Mouse (Mus musculus): ENCODE measurements around the gene Tssk6. TPM values are rescaled to one million over a fixed set of nuclear protein-coding genes. Genes with fewer than 3 reads are reported as not detected.
"Not testable (repeated sequence)": the region's sequence is repeated elsewhere in the genome, so short reads cannot be mapped to it uniquely, and the experiment has no call there.

The Tssk6 gene
- polyA plus RNA-seq, 1 experiment from 2014 or later = 4.8 TPM

GRCm38 (mm10) chr8:69934582-69934981, 32.6 kb downstream of the Tssk6 start:
- WGBS = 90% methylated on average over 5 of the region's 5 CpGs
- peaks cover 76% of the 10 kb centered on the region for H3K36me3 ChIP-seq (replicated peaks)

GRCm38 (mm10) chr8:69935431-69935830, 33.4 kb downstream of the Tssk6 start:
- Histone ChIP-seq H3K4me3 (no peak overlapping the region), H3K36me3 (replicated peaks) (peaks cover 80% of the 10 kb centered on the region), H3K27ac (replicated peaks) (0 out of 2 replicates have a peak overlapping the region, but pooled peaks have one; percentile 14), H3K4me1 (peaks cover 45% of the 10 kb centered on the region), H3K9me3 (no peaks in the 10 kb centered on the region), H3K27me3 (replicated peaks; ENCODE audit: low read depth, poor library complexity, severe bottlenecking) (no peaks in the 10 kb centered on the region)
- no peak for DNase-seq (ENCODE audit: low spot score)
- WGBS = 95% methylated on average over 3 of the region's 3 CpGs

More at GRCm38 (mm10) chr8:69934582-69934981, 32.6 kb downstream of the Tssk6 start:
- peaks cover 37% of the 10 kb centered on the region for H3K4me1 ChIP-seq
- DNase-seq (ENCODE audit: low spot score) = no peak
- no peak overlapping the region for H3K4me3 ChIP-seq
- H3K9me3 ChIP-seq = no peaks in the 10 kb centered on the region
- H3K27me3 ChIP-seq (replicated peaks; ENCODE audit: low read depth, poor library complexity, severe bottlenecking) = no peaks in the 10 kb centered on the region
- no peak overlapping the region for H3K27ac ChIP-seq (replicated peaks)

- 74% methylated on average over 7 of the region's 7 CpGs for WGBS
- Histone ChIP-seq H3K4me3 (no peak overlapping the region), H3K36me3 (replicated peaks) (peaks cover 75% of the 10 kb centered on the region), H3K4me1 (peaks cover 53% of the 10 kb centered on the region), H3K27me3 (replicated peaks; ENCODE audit: low read depth, poor library complexity, severe bottlenecking) (no peaks in the 10 kb centered on the region), H3K27ac (replicated peaks) (peak overlapping the region; percentile 45), H3K9me3 (no peaks in the 10 kb centered on the region)
- DNase-seq (ENCODE audit: low spot score) = peak; percentile 56
Observed at GRCm38 (mm10) chr8:69936050-69936794, 34.2 kb downstream of the Tssk6 start.

- H3K27me3 ChIP-seq (replicated peaks; ENCODE audit: low read depth, poor library complexity, severe bottlenecking) = no peaks in the 10 kb centered on the region
- H3K9me3 ChIP-seq = no peaks in the 10 kb centered on the region
- peaks cover 53% of the 10 kb centered on the region for H3K4me1 ChIP-seq
- peak overlapping the region; percentile 45; the same call in 1 of the 2 replicates for H3K27ac ChIP-seq (replicated peaks)
- DNase-seq (ENCODE audit: low spot score) = no peak
- 88% methylated on average over 3 of the region's 3 CpGs for WGBS
- H3K4me3 ChIP-seq = no peak overlapping the region
- H3K36me3 ChIP-seq (replicated peaks) = peaks cover 64% of the 10 kb centered on the region
Observed at GRCm38 (mm10) chr8:69937466-69937865, 35.5 kb downstream of the Tssk6 start.

- no peak overlapping the region for H3K4me3 ChIP-seq
- peak overlapping the region; percentile 30; the same call in 1 of the 2 replicates for H3K27ac ChIP-seq (replicated peaks)
- H3K4me1 ChIP-seq = peaks cover 54% of the 10 kb centered on the region
- 87% methylated on average over 6 of the region's 6 CpGs for WGBS
- H3K9me3 ChIP-seq = no peaks in the 10 kb centered on the region
- H3K36me3 ChIP-seq (replicated peaks) = peaks cover 60% of the 10 kb centered on the region
- no peaks in the 10 kb centered on the region for H3K27me3 ChIP-seq (replicated peaks; ENCODE audit: low read depth, poor library complexity, severe bottlenecking)
- no peak for DNase-seq (ENCODE audit: low spot score)
Observed at GRCm38 (mm10) chr8:69938245-69938982, 36.4 kb downstream of the Tssk6 start.

- 34% methylated on average over 3 of the region's 3 CpGs for WGBS
- DNase-seq (ENCODE audit: low spot score) = peak; percentile 78
- Histone ChIP-seq H3K4me1 (peaks cover 59% of the 10 kb centered on the region), H3K27ac (replicated peaks) (peak overlapping the region; percentile 59; the same call in 1 of the 2 replicates), H3K4me3 (peak overlapping the region; percentile 24; the same call in 1 of the 2 replicates), H3K27me3 (replicated peaks; ENCODE audit: low read depth, poor library complexity, severe bottlenecking) (no peaks in the 10 kb centered on the region), H3K36me3 (replicated peaks) (peaks cover 55% of the 10 kb centered on the region), H3K9me3 (no peaks in the 10 kb centered on the region)
Observed at GRCm38 (mm10) chr8:69939633-69940032, 37.6 kb downstream of the Tssk6 start.

GRCm38 (mm10) chr8:69940386-69940785, 38.4 kb downstream of the Tssk6 start:
- H3K4me1 ChIP-seq = peaks cover 59% of the 10 kb centered on the region
- DNase-seq (ENCODE audit: low spot score) = no peak
- 0 out of 2 replicates have a peak overlapping the region, but pooled peaks have one; percentile 59 for H3K27ac ChIP-seq (replicated peaks)
- 87% methylated on average over 2 of the region's 2 CpGs for WGBS
- peaks cover 48% of the 10 kb centered on the region for H3K36me3 ChIP-seq (replicated peaks)
- H3K4me3 ChIP-seq = no peak overlapping the region
- no peaks in the 10 kb centered on the region for H3K27me3 ChIP-seq (replicated peaks; ENCODE audit: low read depth, poor library complexity, severe bottlenecking)
- H3K9me3 ChIP-seq = no peaks in the 10 kb centered on the region

- not testable (repeated sequence) for H3K9me3 ChIP-seq; H3K4me3 ChIP-seq; DNase-seq (ENCODE audit: low spot score); H3K27ac ChIP-seq (replicated peaks); H3K27me3 ChIP-seq (replicated peaks; ENCODE audit: low read depth, poor library complexity, severe bottlenecking)
- Histone ChIP-seq H3K4me1 (peaks cover 39% of the 10 kb centered on the region), H3K36me3 (replicated peaks) (peaks cover 56% of the 10 kb centered on the region)
- WGBS = 91% methylated on average over 3 of the region's 3 CpGs
Observed at GRCm38 (mm10) chr8:69942495-69942894, 40.5 kb downstream of the Tssk6 start.

GRCm38 (mm10) chr8:69950300-69950699, 48.3 kb downstream of the Tssk6 start:
- Histone ChIP-seq H3K9me3 (no peaks in the 10 kb centered on the region), H3K4me1 (peaks cover 5% of the 10 kb centered on the region; the same call in 1 of the 2 replicates), H3K27me3 (replicated peaks; ENCODE audit: low read depth, poor library complexity, severe bottlenecking) (no peaks in the 10 kb centered on the region), H3K36me3 (replicated peaks) (peaks cover 59% of the 10 kb centered on the region), H3K27ac (replicated peaks) (no peak overlapping the region), H3K4me3 (no peak overlapping the region)
- no peak for DNase-seq (ENCODE audit: low spot score)
- WGBS = 89% methylated on average over 2 of the region's 2 CpGs

Other genes with a start within 250 kb of the Tssk6 start
- gene Zfp964, start 247.7 kb upstream of the Tssk6 start, polyA plus RNA-seq (2016; fragmentation: Nextera tagmentation; extraction: Ambion mirVana) = 2.1 and 2.2 TPM in 2 replicates
- 33.1 and 33.7 TPM in 2 replicates for gene Zfp869, start 191.5 kb upstream of the Tssk6 start, polyA plus RNA-seq (2016; fragmentation: Nextera tagmentation; extraction: Ambion mirVana)
- gene Zfp963, start 152.2 kb upstream of the Tssk6 start, polyA plus RNA-seq (2016; fragmentation: Nextera tagmentation; extraction: Ambion mirVana) = 5.6 and 6.3 TPM in 2 replicates
- gene Gm20422, start 127.3 kb upstream of the Tssk6 start, polyA plus RNA-seq (2016; fragmentation: Nextera tagmentation; extraction: Ambion mirVana) = 1.2 TPM in 1 of 2 replicates, not detected in the other
- 59.8 and 65.8 TPM in 2 replicates for gene Atp13a1, start 111.0 kb upstream of the Tssk6 start, polyA plus RNA-seq (2016; fragmentation: Nextera tagmentation; extraction: Ambion mirVana)
- 33.3 and 34.7 TPM in 2 replicates for gene Zfp866, start 111.0 kb upstream of the Tssk6 start, polyA plus RNA-seq (2016; fragmentation: Nextera tagmentation; extraction: Ambion mirVana)
- 9.6 and 10.6 TPM in 2 replicates for gene Gmip, start 93.5 kb upstream of the Tssk6 start, polyA plus RNA-seq (2016; fragmentation: Nextera tagmentation; extraction: Ambion mirVana)
- gene Lpar2, start 79.8 kb upstream of the Tssk6 start, polyA plus RNA-seq (2016; fragmentation: Nextera tagmentation; extraction: Ambion mirVana) = 1.0 and 1.1 TPM in 2 replicates
- 17.1 and 18.0 TPM in 2 replicates for gene Pbx4, start 69.7 kb upstream of the Tssk6 start, polyA plus RNA-seq (2016; fragmentation: Nextera tagmentation; extraction: Ambion mirVana)
- 0.39 and 0.54 TPM in 2 replicates for gene Cilp2, start 14.5 kb upstream of the Tssk6 start, polyA plus RNA-seq (2016; fragmentation: Nextera tagmentation; extraction: Ambion mirVana)
- gene Ndufa13, start 374 bp downstream of the Tssk6 start, polyA plus RNA-seq (2016; fragmentation: Nextera tagmentation; extraction: Ambion mirVana) = 159 and 164 TPM in 2 replicates
- gene Yjefn3, start 528 bp downstream of the Tssk6 start, polyA plus RNA-seq (2016; fragmentation: Nextera tagmentation; extraction: Ambion mirVana) = 4.2 and 4.3 TPM in 2 replicates
- gene Gatad2a, start 94.2 kb downstream of the Tssk6 start, polyA plus RNA-seq (2016; fragmentation: Nextera tagmentation; extraction: Ambion mirVana) = 57.3 and 59.9 TPM in 2 replicates
- 63.9 and 67.3 TPM in 2 replicates for gene Mau2, start 140.6 kb downstream of the Tssk6 start, polyA plus RNA-seq (2016; fragmentation: Nextera tagmentation; extraction: Ambion mirVana)
- gene Sugp1, start 140.6 kb downstream of the Tssk6 start, polyA plus RNA-seq (2016; fragmentation: Nextera tagmentation; extraction: Ambion mirVana) = 53.5 and 56.5 TPM in 2 replicates
- gene Tm6sf2, start 170.7 kb downstream of the Tssk6 start, polyA plus RNA-seq (2016; fragmentation: Nextera tagmentation; extraction: Ambion mirVana) = 0.47 and 0.80 TPM in 2 replicates
- 0.14 and 0.24 TPM in 2 replicates for gene Hapln4, start 181.3 kb downstream of the Tssk6 start, polyA plus RNA-seq (2016; fragmentation: Nextera tagmentation; extraction: Ambion mirVana)
- 6.2 and 6.8 TPM in 2 replicates for gene Ncan, start 218.7 kb downstream of the Tssk6 start, polyA plus RNA-seq (2016; fragmentation: Nextera tagmentation; extraction: Ambion mirVana)
- gene Nr2c2ap, start 229.1 kb downstream of the Tssk6 start, polyA plus RNA-seq (2016; fragmentation: Nextera tagmentation; extraction: Ambion mirVana) = 32.0 and 33.4 TPM in 2 replicates
- 22.4 and 25.2 TPM in 2 replicates for gene Rfxank, start 237.0 kb downstream of the Tssk6 start, polyA plus RNA-seq (2016; fragmentation: Nextera tagmentation; extraction: Ambion mirVana)
- 45.8 and 46.8 TPM in 2 replicates for gene Borcs8, start 237.3 kb downstream of the Tssk6 start, polyA plus RNA-seq (2016; fragmentation: Nextera tagmentation; extraction: Ambion mirVana)
- gene Mef2b, start 237.5 kb downstream of the Tssk6 start, polyA plus RNA-seq (2016; fragmentation: Nextera tagmentation; extraction: Ambion mirVana) = 0.69 and 0.70 TPM in 2 replicates

All from embryonic facial prominence, embryonic 10.5 days (tissue).